Mouse (Mus musculus): ENCODE measurements around the gene Utp18.

DNA sequence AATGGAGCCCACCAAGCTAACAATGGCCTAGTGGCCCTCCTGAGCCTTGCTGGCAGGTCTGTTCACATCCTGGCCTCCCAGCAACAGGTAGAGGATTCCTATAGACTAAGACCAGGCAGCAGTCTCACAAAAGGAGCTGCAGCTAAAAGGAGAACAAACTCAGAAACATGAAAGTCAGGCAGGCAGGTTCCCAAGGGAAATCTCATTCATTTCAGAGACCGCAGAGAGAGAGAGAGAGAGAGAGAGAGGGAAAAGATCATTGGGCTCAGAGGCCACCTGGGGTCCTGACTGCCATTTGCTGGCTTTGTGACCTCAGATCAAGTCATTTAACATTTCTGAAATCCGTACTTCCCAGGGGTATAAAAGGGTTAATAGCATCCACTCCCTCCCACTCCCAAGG is 38.2 kb downstream of the Utp18 start:
- no peak for TF ChIP-seq CTCF (conservative IDR thresholded peaks at IDR 0.05; ENCODE audit: insufficient read depth, insufficient read length, low read depth, low read length)
- no peak for TF ChIP-seq POLR2A (IDR thresholded peaks at IDR 0.05; ENCODE audit: low read depth, low read length)
